Mouse (Mus musculus): ENCODE results near the gene Fam193a. TPM values are rescaled to one million over a fixed set of nuclear protein-coding genes. Genes with fewer than 3 reads are reported as not detected.
A peak's percentile ranks its signal among the peaks of the same experiment; 100 is the strongest.

The Fam193a gene
- total RNA-seq, 2 experiments from 2014 or later, result 39.0 to 43.3 TPM

DNA sequence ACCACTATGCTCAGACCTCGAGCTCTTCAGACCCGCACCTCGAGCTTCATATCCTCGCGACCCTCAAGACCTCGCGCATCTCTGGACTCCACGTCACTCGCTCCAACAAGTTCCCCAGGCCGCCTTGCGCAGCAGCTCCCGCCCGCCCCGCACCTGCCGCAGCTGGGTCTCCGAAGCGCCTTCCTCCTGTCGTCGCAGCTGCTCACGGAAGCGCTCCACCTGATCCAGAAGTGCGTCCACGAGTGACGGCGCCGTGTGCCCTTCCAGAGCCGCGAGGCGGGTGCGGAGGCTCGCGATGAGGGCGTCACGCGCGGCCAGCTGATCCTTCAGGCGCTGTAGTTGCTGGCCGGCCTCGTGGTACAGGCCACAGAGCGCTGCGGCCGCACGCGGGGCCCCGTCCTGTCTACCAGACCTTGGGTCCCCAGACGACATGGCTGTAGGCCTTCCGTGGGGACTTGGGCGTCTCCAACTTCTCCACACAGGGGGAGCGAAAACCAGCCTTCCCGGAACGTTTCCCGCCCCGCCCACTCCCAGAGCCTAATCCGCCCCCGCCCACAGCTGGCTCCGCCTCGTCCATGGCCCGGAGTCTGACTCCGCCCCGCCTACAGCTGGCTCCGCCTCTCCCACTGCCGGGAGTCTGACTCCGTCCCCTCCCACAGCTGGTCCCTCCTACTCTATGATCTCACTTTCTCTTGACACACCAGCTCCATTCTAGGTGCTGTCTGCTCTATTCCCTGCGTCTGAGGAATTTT is 143.9 kb downstream of the Fam193a start, which contains the start of gene Tnip2:
Gene Tnip2 (minus strand): TSS at position 526 of the 752 bp plus-strand sequence.
- H3K4me3 ChIP-seq, result peak within 1 kb of the TSS; percentile 79
- DNase-seq (ENCODE audit: extremely low spot score in 1 of 2, low spot score in 2 of 2), result peak; percentile 91 to 92
- TF ChIP-seq CTCF (IDR thresholded peaks at IDR 0.05), result no peak
- peak within 1 kb of the TSS; percentile 90 for H3K27ac ChIP-seq
- intact Hi-C loops (cut with DNase I), result no loop called here

DNA sequence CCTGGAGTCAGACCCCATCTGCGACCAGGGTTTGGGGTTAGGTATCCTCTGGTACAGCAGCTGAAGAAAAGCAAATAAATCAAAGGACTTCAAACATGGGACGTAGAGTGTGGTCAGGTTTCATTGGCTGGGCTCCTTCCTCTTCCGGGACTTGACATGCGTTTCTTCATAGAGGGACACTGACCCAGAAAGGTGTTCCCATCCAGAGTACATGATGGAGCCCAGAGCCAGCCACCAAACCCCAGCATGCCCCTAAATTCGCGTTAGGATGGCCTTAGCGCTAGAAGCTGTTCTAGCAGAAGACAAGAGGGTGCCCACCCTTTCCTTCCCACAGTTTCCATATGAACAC is 144.5 kb downstream of the Fam193a start:
- intact Hi-C loops (cut with DNase I), result no loop called here

DNA sequence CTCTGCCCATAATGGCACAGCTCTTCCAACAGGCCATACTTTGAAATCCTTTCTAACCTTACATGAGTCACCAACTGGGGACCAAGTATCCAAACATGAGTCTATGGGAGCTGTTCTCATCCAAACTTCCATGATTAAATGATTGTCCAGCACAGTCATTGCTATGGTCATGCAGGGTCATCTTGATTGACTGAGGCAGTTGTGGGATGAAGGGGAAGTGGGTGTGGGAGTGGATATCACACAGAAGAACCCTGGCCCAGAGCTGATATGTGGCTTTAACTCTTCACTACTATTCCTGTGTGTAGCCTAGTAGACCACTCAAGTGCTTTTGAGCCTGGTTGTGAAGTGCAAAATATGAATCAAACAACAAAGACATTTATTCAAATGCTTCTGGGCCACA is 145.4 kb downstream of the Fam193a start:
- no peak for DNase-seq (ENCODE audit: extremely low spot score in 1 of 2, low spot score in 2 of 2)
- intact Hi-C loops (cut with DNase I), result no loop called here
- no peak for TF ChIP-seq CTCF (IDR thresholded peaks at IDR 0.05)
- H3K27ac ChIP-seq, result no peak overlapping the region
- no peak overlapping the region for H3K4me3 ChIP-seq

More for the DNA sequence above, 144.5 kb downstream of the Fam193a start:
- H3K27ac ChIP-seq, result peak overlapping the region; percentile 65
- DNase-seq (ENCODE audit: extremely low spot score in 1 of 2, low spot score in 2 of 2), result no peak
- no peak for TF ChIP-seq CTCF (IDR thresholded peaks at IDR 0.05)
- H3K4me3 ChIP-seq, result peak overlapping the region; percentile 79

GRCm38 (mm10) chr5:34517913-34518312 is 148.2 kb downstream of the Fam193a start:
- H3K27ac ChIP-seq, result no peak overlapping the region
- no peak overlapping the region for H3K4me3 ChIP-seq
- intact Hi-C loops (cut with DNase I), result no loop called here

DNA sequence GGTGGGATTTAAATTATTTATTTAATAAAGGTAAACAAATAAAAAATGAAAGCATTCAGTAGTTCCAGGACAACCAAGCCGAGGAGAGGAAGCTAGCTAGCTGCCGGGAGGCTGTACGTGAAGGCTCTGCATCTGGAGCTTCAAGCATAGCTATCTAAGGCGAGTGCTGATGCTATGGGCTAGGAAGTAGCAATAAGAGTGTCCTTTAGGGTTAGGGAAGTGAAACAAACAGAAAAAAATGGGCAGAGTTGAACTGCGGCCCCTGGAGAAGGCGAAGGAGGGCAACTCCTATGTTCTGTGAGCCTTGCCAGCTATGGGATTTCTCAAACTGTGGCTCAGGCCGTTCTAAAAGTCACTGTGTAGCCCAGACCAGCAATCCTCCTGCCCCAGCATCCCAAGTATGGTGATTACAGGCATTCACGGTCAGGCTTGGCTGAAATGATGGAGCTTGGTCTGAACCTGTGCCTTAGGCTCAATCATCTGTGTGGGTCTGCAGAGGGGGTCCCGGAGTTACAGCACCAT is 149.7 kb downstream of the Fam193a start:
- intact Hi-C loops (cut with DNase I), result no loop called here
- no peak for TF ChIP-seq CTCF (IDR thresholded peaks at IDR 0.05)

More at GRCm38 (mm10) chr5:34517913-34518312, 148.2 kb downstream of the Fam193a start:
- DNase-seq (ENCODE audit: extremely low spot score in 1 of 2, low spot score in 2 of 2), result peak; percentile 64 to 75
- peak; percentile 82 for TF ChIP-seq CTCF (IDR thresholded peaks at IDR 0.05)

DNA sequence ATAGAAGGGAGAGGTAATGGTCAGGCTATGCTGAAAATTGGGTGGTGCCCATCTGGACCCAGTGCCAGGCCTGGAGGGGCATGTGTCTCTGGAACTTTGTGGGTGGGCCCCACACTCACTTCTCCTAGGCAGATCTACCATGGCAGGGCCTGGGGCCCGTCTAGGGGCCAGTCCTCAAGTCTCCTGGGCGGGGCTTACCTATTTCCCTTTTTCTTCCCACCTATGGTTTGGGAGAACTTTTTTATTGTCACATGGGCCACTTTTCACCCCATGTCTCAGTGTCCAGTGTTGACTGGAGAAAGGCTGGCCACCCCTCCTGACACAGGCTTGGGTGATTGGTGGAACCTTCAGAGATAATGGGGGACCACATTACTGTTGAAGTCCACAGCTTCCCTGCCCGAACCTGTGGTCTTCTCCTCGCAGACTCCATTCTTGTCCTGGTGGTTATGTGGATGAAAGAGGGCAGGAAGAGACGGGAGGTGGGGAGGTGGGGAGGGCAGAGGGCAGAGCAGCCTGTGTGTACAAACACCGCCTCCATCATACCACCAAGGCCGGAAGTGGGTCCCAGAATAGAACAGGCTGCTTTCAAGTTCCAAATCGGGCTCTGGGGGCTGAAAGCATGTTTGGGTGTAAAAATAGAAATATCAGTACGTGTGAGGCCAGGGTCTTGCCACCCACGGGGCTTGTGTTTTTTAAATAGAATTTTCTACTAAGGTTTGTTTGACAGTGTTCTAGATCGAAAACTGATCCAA is 150.9 kb downstream of the Fam193a start:
- Histone ChIP-seq H3K4me3 (no peak overlapping the region), H3K27ac (no peak overlapping the region)
- TF ChIP-seq CTCF (IDR thresholded peaks at IDR 0.05), result no peak
- intact Hi-C loops (cut with DNase I), result loop anchor here (10.0 kb wide), 1 partner anchor 244 kb away; the partner anchor contains the start of gene Htt
- no peak for DNase-seq (ENCODE audit: extremely low spot score in 1 of 2, low spot score in 2 of 2)

More for the DNA sequence above, 149.7 kb downstream of the Fam193a start:
- H3K4me3 ChIP-seq, result no peak overlapping the region
- no peak for DNase-seq (ENCODE audit: extremely low spot score in 1 of 2, low spot score in 2 of 2)
- H3K27ac ChIP-seq, result no peak overlapping the region

GRCm38 (mm10) chr5:34521337-34521736 is 151.6 kb downstream of the Fam193a start:
- no peak for TF ChIP-seq CTCF (IDR thresholded peaks at IDR 0.05)
- no peak for DNase-seq (ENCODE audit: extremely low spot score in 1 of 2, low spot score in 2 of 2)
- Histone ChIP-seq H3K27ac (no peak overlapping the region), H3K4me3 (no peak overlapping the region)
- intact Hi-C loops (cut with DNase I), result loop anchor here (10.0 kb wide), 1 partner anchor 243 kb away; the partner anchor contains the start of gene Htt

DNA sequence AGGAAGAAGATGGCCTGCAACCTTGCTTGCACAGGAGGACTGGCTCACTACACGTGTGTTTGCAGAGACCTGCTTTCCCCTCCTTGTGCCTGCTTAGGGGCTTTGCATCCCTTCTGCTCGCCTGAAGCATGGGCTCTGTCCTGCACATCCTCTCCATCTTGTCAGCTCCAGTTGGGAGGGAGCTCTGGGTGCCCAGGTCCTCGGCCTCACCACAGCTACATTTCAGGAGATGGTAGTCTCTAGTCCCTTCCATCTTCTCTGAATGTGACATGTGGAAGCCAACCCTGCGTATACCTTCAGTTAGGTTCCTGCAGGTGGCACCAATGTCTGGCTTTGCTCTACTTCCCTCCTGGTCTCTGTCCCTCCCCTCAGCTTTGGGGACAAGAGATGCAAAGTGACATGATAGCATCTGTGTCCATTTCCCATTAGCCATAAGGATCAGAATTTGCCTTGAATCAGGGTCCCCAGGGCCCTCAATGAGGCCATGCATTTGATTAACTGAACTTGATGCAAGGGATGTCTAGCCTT is 154.3 kb downstream of the Fam193a start:
- peak; percentile 18 for TF ChIP-seq CTCF (IDR thresholded peaks at IDR 0.05)
- intact Hi-C loops (cut with DNase I), result loop anchor here (2.0 to 10.0 kb wide), 2 partner anchors 113 to 241 kb away; partner anchors contain the start of genes Htt and Mfsd10

DNA sequence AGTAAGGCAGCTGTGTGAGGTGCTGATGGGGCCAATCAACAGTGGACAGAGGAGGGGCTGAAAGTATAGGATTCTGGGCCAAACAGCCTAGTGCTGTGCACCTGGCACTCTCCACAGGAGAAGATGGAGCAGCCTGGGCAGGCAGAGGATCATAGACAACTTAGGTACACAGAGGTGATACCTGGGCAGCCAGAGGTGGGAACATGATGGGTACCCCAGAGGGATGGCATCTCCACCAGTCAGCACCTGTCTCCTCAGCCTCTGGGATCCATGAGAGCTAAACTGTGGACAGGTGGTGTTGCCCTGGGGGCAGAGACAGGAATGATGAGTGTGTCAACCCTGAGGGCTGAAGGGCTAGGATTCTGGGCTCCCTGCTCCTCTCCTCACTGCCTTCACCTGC is 154.8 kb downstream of the Fam193a start:
- H3K4me3 ChIP-seq, result no peak overlapping the region
- no peak for TF ChIP-seq CTCF (IDR thresholded peaks at IDR 0.05)
- intact Hi-C loops (cut with DNase I), result loop anchor here (2.0 to 10.0 kb wide), 2 partner anchors 112 to 240 kb away; partner anchors contain the start of genes Htt and Mfsd10
- no peak overlapping the region for H3K27ac ChIP-seq
- DNase-seq (ENCODE audit: extremely low spot score in 1 of 2, low spot score in 2 of 2), result no peak

More for the DNA sequence above, 154.3 kb downstream of the Fam193a start:
- Histone ChIP-seq H3K27ac (no peak overlapping the region), H3K4me3 (no peak overlapping the region)
- DNase-seq (ENCODE audit: extremely low spot score in 1 of 2, low spot score in 2 of 2), result no peak

- DNase-seq (ENCODE audit: extremely low spot score in 1 of 2, low spot score in 2 of 2), result peak; percentile 79 to 85
- intact Hi-C loops (cut with DNase I), result loop anchor here (2.0 to 10.0 kb wide), 2 partner anchors 111 to 239 kb away; partner anchors contain the start of genes Htt and Mfsd10
- peak; percentile 2; the same call in 1 of the 2 replicates for TF ChIP-seq CTCF (IDR thresholded peaks at IDR 0.05)
- Histone ChIP-seq H3K27ac (0 out of 2 replicates have a peak within 1 kb of the TSS, but pooled peaks have one; percentile 34), H3K4me3 (peak within 1 kb of the TSS; percentile 54)
These were observed 156.1 kb downstream of the Fam193a start, which contains the start of gene Sh3bp2 for GRCm38 (mm10) chr5:34525663-34526476. Gene Sh3bp2 (plus strand): TSS chr5:34525838.

DNA sequence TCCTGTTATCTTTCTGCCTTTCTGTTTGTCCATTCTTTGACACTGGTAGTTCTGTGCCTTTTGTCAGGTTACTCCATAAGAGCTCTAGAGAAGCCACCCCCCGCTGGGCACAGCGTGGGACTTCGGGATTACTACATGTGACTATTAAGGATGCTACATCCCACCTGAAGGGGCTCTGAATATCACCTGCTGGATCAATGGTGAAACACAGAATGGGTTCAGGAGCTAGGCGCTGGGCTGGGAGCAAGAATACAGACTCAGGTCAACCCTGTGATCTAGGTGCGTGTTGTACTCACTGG is 156.7 kb downstream of the Fam193a start:
- intact Hi-C loops (cut with DNase I), result loop anchor here (10.0 kb wide), 1 partner anchor 238 kb away; the partner anchor contains the start of gene Htt
- Histone ChIP-seq H3K27ac (no peak overlapping the region), H3K4me3 (peak overlapping the region; percentile 6; the same call in 1 of the 2 replicates)
- no peak for TF ChIP-seq CTCF (IDR thresholded peaks at IDR 0.05)
- DNase-seq (ENCODE audit: extremely low spot score in 1 of 2, low spot score in 2 of 2), result no peak

Measured in left cerebral cortex, adult 2 months (tissue).